Mouse (Mus musculus): ENCODE measurements at regions not wholly inside any gene's neighbourhood (a gene's known extent, or its start where the extent isn't known, plus 50 kb on each side); places are given as distances from the start of the nearest gene placed in this dataset.

GRCm38 (mm10) chr1:91611281-91611680 is 70.9 kb downstream of the Asb1 start:
- DNase-seq, result no peak

- DNase-seq, result no peak
Observed at GRCm38 (mm10) chr1:91611694-91612093, 71.3 kb downstream of the Asb1 start.

GRCm38 (mm10) chr1:91612912-91613311 is 72.6 kb downstream of the Asb1 start:
- DNase-seq, result no peak

- no peak for DNase-seq
Observed at GRCm38 (mm10) chr1:91615396-91615795, 75.1 kb downstream of the Asb1 start.

- peak; percentile 39 for DNase-seq
Observed at GRCm38 (mm10) chr1:91618527-91619135, 78.3 kb downstream of the Asb1 start.

GRCm38 (mm10) chr1:91621141-91621540 is 80.8 kb downstream of the Asb1 start:
- no peak for DNase-seq

- DNase-seq, result no peak
Observed at GRCm38 (mm10) chr1:91622874-91623273, 82.5 kb downstream of the Asb1 start.

- DNase-seq, result no peak
Observed at GRCm38 (mm10) chr1:91624028-91624427, 83.7 kb downstream of the Asb1 start.

GRCm38 (mm10) chr1:91624531-91625300 is 84.4 kb downstream of the Asb1 start:
- DNase-seq, result no peak

- DNase-seq, result no peak
Observed at GRCm38 (mm10) chr1:91626090-91626489, 85.7 kb downstream of the Asb1 start.

- peak; percentile 40 for DNase-seq
Observed at GRCm38 (mm10) chr1:91630206-91630605, 89.9 kb downstream of the Asb1 start.

- DNase-seq, result no peak
Observed at GRCm38 (mm10) chr1:91630871-91631410, 90.6 kb downstream of the Asb1 start.

- DNase-seq, result no peak
Observed at GRCm38 (mm10) chr1:91632906-91633493, 92.7 kb downstream of the Asb1 start.

GRCm38 (mm10) chr1:91636571-91636970 is 96.2 kb downstream of the Asb1 start:
- no peak for DNase-seq

GRCm38 (mm10) chr1:91640551-91640950 is 100.2 kb downstream of the Asb1 start:
- DNase-seq, result peak; percentile 55

- DNase-seq, result no peak
Observed at GRCm38 (mm10) chr1:91658991-91659441, 118.7 kb downstream of the Asb1 start.

- DNase-seq, result no peak
Observed at GRCm38 (mm10) chr1:91659486-91659885, 119.1 kb downstream of the Asb1 start.

GRCm38 (mm10) chr1:91663289-91663688 is 122.9 kb downstream of the Asb1 start:
- no peak for DNase-seq

GRCm38 (mm10) chr1:91664622-91665021 is 124.3 kb downstream of the Asb1 start:
- no peak for DNase-seq

- no peak for DNase-seq
Observed at GRCm38 (mm10) chr1:91668530-91668929, 128.2 kb downstream of the Asb1 start.

- DNase-seq, result no peak
Observed at GRCm38 (mm10) chr1:91670980-91671379, 130.3 kb upstream of the Twist2 start.

GRCm38 (mm10) chr1:91674082-91674655 is 127.1 kb upstream of the Twist2 start:
- DNase-seq, result no peak

GRCm38 (mm10) chr1:91677062-91677461 is 124.2 kb upstream of the Twist2 start:
- no peak for DNase-seq
